Mouse (Mus musculus): ENCODE measurements at regions not wholly inside any gene's neighbourhood (a gene's known extent, or its start where the extent isn't known, plus 50 kb on each side); places are given as distances from the start of the nearest gene placed in this dataset.

DNA sequence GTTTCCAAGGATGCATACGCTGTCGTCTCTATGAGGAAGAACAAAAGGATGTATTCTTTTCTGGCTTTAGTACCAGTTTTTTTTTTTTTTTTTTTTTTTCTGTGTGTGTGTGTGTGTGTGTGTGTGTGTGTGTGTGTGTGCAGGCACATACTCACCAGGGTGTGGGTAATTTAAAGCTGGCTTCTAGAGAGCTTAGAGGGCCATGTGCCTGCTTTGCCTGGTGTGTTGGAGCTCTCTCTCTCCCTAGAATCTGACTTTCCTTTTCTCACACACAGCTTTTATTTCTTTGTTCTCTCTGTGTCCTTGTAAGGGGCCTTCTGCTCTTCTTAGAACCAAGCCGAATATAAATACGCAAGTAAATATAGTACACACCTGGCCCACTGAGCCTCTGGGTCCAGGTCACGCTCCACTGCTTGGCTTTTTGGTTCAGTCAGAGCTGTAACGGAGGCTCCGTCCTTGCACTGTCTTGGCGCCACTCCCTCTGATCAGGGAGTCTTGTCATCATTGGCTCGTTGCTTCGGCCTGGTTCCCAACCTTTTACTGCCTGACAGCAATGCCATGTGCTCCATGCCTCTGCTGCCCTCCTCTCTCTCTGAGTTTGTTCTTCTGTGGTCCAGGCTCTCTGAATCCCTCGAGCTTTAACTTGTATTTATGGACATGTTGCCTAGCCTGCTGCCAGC, 283.7 kb upstream of the Cnr1 start:
- TF ChIP-seq CTCF (IDR thresholded peaks at IDR 0.05; ENCODE audit: low read depth): no peak
- TF ChIP-seq EP300 (IDR thresholded peaks at IDR 0.05; ENCODE audit: low read depth): no peak
